Mouse (Mus musculus): Measurements from ENCODE around the gene Rhcg. TPM values are rescaled to one million over a fixed set of nuclear protein-coding genes. Genes with fewer than 3 reads are reported as not detected.

The Rhcg gene
- polyA plus RNA-seq, 1 experiment, result 1.2 TPM

DNA sequence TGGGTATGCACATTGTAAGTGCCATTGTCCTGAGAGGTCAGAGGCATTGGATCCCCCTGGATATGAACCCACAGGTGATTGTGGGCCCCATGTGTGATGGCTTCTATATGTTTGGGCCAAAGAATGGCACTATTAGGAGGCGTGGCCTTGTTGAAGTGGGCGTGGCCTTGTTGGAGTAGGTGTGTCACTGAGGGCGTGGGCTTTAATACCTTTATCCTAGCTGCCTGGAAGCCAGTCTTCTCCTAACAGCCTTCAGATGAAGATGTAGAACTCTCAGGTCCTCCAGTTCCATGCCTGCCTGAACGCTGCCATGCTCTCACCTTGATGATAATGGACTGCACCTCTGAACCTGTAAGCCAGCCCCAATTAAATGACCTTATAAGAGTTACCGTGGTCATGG lies 55.1 kb downstream of the Rhcg start:
- Histone ChIP-seq H3K36me3 (ENCODE audit: control insufficient read depth, insufficient read depth, low read length) (no peaks in the 10 kb centered on the region), H3K4me3 (ENCODE audit: control insufficient read depth, insufficient read depth, low read length) (no peak overlapping the region), H3K4me1 (replicated peaks; ENCODE audit: control insufficient read depth, insufficient read depth, low read length) (no peaks in the 10 kb centered on the region), H3K27me3 (ENCODE audit: control insufficient read depth, insufficient read depth, low read length) (peaks cover 2% of the 10 kb centered on the region; the same call in 1 of the 2 replicates), H3K27ac (ENCODE audit: control insufficient read depth, insufficient read depth, low read length) (no peak overlapping the region)
- no peak for DNase-seq
- TF ChIP-seq POLR2A (IDR thresholded peaks at IDR 0.05; ENCODE audit: control insufficient read depth, extremely low read depth, insufficient read depth, low read length, poor library complexity) (no peak), CTCF (IDR thresholded peaks at IDR 0.05; ENCODE audit: borderline replicate concordance, control insufficient read depth, extremely low read depth, insufficient read depth, low read length, poor library complexity) (no peak)
- 53% methylated on average over 5 of the region's 5 CpGs for WGBS

DNA sequence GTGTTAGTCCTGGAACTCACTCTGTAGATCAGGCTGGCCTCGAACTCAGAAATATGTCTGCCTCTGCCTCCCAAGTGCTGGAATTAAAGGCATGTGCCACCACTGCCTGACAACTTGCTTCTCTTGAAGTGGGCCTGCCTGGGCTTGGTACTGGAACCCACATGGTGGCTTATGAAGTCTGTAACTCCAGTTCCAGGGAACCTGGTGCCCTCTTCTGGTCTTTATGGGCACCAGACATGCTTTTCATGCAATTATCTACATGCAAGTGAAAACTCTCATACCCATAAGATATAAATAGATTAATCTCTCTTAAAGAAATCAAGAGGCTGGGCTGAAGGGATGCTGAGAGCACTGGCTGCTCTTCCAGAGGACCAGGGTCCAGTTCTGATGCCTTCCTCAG lies 58.8 kb downstream of the Rhcg start:
- whole genome bisulfite sequencing, result 91% methylated on average over 1 of the region's 1 CpGs
- Histone ChIP-seq H3K4me3 (ENCODE audit: control insufficient read depth, insufficient read depth, low read length) (no peak overlapping the region), H3K4me1 (replicated peaks; ENCODE audit: control insufficient read depth, insufficient read depth, low read length) (no peaks in the 10 kb centered on the region), H3K36me3 (ENCODE audit: control insufficient read depth, insufficient read depth, low read length) (no peaks in the 10 kb centered on the region), H3K27ac (ENCODE audit: control insufficient read depth, insufficient read depth, low read length) (no peak overlapping the region), H3K27me3 (ENCODE audit: control insufficient read depth, insufficient read depth, low read length) (peaks cover 2% of the 10 kb centered on the region)
- no peak for TF ChIP-seq CTCF (IDR thresholded peaks at IDR 0.05; ENCODE audit: borderline replicate concordance, control insufficient read depth, extremely low read depth, insufficient read depth, low read length, poor library complexity)
- no peak for TF ChIP-seq POLR2A (IDR thresholded peaks at IDR 0.05; ENCODE audit: control insufficient read depth, extremely low read depth, insufficient read depth, low read length, poor library complexity)
- no peak for DNase-seq

DNA sequence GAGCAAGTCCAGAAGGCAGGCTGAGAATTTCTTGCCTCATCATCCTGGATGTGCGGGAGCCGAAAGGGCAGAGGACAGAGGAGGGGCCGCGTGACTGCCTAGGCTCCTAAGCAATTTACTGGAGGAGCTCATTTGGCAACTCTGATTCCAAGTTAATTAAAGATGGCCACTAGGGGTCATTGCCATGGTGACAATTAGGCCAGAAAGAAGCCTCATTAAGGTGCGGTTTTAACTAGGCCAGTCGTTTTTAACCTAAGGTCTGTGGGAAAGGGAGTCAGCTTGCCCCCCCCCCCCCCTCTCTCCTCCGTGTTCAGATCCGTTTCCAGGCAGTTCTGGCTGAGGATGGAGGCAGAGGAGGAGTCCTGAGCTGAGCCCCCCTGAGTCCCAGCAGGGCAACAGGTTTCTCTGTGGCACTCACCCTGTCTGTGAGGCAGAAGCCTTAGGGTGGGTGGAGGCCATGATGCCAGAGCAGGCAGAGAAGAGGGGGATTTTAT lies 59.7 kb downstream of the Rhcg start:
- no peak for DNase-seq
- Histone ChIP-seq H3K27me3 (ENCODE audit: control insufficient read depth, insufficient read depth, low read length) (peaks cover 2% of the 10 kb centered on the region), H3K4me1 (replicated peaks; ENCODE audit: control insufficient read depth, insufficient read depth, low read length) (no peaks in the 10 kb centered on the region), H3K36me3 (ENCODE audit: control insufficient read depth, insufficient read depth, low read length) (no peaks in the 10 kb centered on the region), H3K27ac (ENCODE audit: control insufficient read depth, insufficient read depth, low read length) (no peak overlapping the region), H3K4me3 (ENCODE audit: control insufficient read depth, insufficient read depth, low read length) (no peak overlapping the region)
- no peak for TF ChIP-seq POLR2A (IDR thresholded peaks at IDR 0.05; ENCODE audit: control insufficient read depth, extremely low read depth, insufficient read depth, low read length, poor library complexity)
- 18% methylated on average over 8 of the region's 8 CpGs for WGBS

DNA sequence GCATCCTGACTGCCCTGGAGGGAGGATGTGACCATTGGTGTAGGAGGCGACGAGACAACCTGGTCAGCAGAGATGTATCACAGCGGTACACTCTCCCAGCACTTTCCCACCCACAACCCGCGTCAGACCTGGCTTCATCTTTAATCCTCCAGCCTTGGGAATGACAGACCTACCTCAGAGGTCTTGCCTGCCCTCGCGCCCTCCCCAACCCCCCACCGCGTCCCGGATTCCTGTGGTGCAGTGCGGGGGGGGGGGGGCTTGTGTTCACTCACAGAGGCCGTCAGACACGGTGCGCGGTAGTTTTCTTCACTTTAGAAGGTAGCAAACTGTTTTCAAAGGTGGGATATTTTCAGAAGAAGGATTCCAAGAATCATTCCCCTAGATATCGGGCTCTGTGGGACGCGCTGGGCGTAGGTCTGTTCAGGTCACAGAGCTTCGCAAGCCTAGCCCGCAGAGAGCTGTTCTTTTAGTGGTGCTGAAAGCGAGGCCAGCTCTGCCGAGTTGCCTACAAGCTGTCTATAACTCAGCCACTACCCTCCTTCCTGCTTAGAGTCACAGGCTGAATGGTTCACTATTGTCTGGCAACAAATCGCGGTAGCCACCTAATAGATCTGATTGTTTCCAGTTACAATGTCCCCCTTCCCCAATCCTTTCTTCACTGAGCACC lies 62.0 kb downstream of the Rhcg start:
- no peak overlapping the region for H3K27ac ChIP-seq (ENCODE audit: control insufficient read depth, insufficient read depth, low read length)
- peaks cover 2% of the 10 kb centered on the region for H3K27me3 ChIP-seq (ENCODE audit: control insufficient read depth, insufficient read depth, low read length)
- WGBS, result 10% methylated on average over 25 of the region's 25 CpGs

DNA sequence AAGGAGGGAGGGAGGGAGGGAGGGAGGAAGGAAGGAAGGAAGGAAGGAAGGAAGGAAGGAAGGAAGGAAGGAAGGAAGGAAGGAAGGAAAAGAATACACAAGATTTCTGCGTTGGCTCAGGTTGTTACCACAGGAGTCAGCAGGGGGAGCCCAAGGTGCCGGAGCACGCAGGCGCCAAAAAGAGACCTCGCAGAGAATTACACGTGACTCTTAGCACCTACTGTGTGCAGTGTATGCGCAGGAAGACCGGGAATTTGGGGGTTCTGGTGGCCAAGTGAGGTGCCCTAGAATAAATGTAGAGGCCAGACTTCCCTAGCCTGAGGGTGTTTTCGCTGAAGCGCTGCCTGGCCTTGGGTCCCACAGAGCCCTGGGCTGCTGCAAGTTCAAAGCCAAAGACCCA lies 64.8 kb downstream of the Rhcg start:
- peak; percentile 13 for DNase-seq
- no peaks in the 10 kb centered on the region for H3K36me3 ChIP-seq (ENCODE audit: control insufficient read depth, insufficient read depth, low read length)
- 11% methylated on average over 10 of the region's 10 CpGs for WGBS
- H3K27ac ChIP-seq (ENCODE audit: control insufficient read depth, insufficient read depth, low read length), result no peak overlapping the region
- no peaks in the 10 kb centered on the region for H3K4me1 ChIP-seq (replicated peaks; ENCODE audit: control insufficient read depth, insufficient read depth, low read length)
- H3K27me3 ChIP-seq (ENCODE audit: control insufficient read depth, insufficient read depth, low read length), result peaks cover 4% of the 10 kb centered on the region
- TF ChIP-seq CTCF (IDR thresholded peaks at IDR 0.05; ENCODE audit: borderline replicate concordance, control insufficient read depth, extremely low read depth, insufficient read depth, low read length, poor library complexity) (peak; percentile 51; the same call in 1 of the 2 replicates), POLR2A (IDR thresholded peaks at IDR 0.05; ENCODE audit: control insufficient read depth, extremely low read depth, insufficient read depth, low read length, poor library complexity) (no peak)
- H3K4me3 ChIP-seq (ENCODE audit: control insufficient read depth, insufficient read depth, low read length), result no peak overlapping the region

More for the DNA sequence above, 62.0 kb downstream of the Rhcg start:
- DNase-seq, result no peak
- no peaks in the 10 kb centered on the region for H3K36me3 ChIP-seq (ENCODE audit: control insufficient read depth, insufficient read depth, low read length)
- H3K4me3 ChIP-seq (ENCODE audit: control insufficient read depth, insufficient read depth, low read length), result no peak overlapping the region
- H3K4me1 ChIP-seq (replicated peaks; ENCODE audit: control insufficient read depth, insufficient read depth, low read length), result no peaks in the 10 kb centered on the region
- TF ChIP-seq CTCF (IDR thresholded peaks at IDR 0.05; ENCODE audit: borderline replicate concordance, control insufficient read depth, extremely low read depth, insufficient read depth, low read length, poor library complexity) (no peak), POLR2A (IDR thresholded peaks at IDR 0.05; ENCODE audit: control insufficient read depth, extremely low read depth, insufficient read depth, low read length, poor library complexity) (no peak)

DNA sequence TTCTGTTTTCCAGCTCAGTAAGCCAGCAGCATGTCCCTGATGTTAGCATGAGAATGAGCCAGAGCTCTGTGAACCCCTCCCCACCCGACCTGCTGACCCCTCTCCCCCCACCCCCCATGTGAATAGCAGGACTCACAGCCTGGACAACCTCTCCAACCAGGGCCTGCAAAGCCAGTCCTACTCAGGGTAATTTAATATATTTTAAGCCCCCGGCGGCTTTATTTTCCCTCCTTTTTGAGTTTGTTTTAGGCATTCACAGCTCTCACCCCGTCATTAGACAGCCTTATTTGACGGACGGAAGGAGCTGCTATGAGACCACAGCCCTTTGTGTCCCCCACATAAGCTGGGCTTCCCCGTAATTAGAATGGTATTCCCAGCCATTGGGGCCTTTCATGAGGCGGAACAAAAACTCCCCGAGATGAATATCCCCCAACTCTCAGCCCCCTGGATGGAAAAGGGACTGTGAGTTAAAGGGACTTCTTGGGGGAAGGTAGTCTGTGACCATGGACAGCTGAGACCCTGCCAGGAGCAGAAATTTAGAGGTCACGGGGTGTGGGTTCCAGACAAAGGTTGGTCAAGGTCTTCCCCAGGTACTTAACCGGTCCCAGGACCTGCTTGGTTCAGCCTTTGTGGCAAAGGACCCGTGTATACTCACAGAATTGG lies 68.4 kb downstream of the Rhcg start:
- H3K27me3 ChIP-seq (ENCODE audit: control insufficient read depth, insufficient read depth, low read length), result peaks cover 3% of the 10 kb centered on the region; the same call in 1 of the 2 replicates
- 40% methylated on average over 12 of the region's 12 CpGs for WGBS

More for the DNA sequence above, 68.4 kb downstream of the Rhcg start:
- DNase-seq, result no peak
- Histone ChIP-seq H3K27ac (ENCODE audit: control insufficient read depth, insufficient read depth, low read length) (no peak overlapping the region), H3K4me3 (ENCODE audit: control insufficient read depth, insufficient read depth, low read length) (no peak overlapping the region), H3K36me3 (ENCODE audit: control insufficient read depth, insufficient read depth, low read length) (no peaks in the 10 kb centered on the region), H3K4me1 (replicated peaks; ENCODE audit: control insufficient read depth, insufficient read depth, low read length) (no peaks in the 10 kb centered on the region; the same call in 1 of the 2 replicates)
- no peak for TF ChIP-seq CTCF (IDR thresholded peaks at IDR 0.05; ENCODE audit: borderline replicate concordance, control insufficient read depth, extremely low read depth, insufficient read depth, low read length, poor library complexity)
- TF ChIP-seq POLR2A (IDR thresholded peaks at IDR 0.05; ENCODE audit: control insufficient read depth, extremely low read depth, insufficient read depth, low read length, poor library complexity), result no peak

Measured in thymus, adult 2 months (tissue).